Mouse (Mus musculus): ENCODE results near the gene Heatr5a. TPM values are rescaled to one million over a fixed set of nuclear protein-coding genes. Genes with fewer than 3 reads are reported as not detected.

Gene Heatr5a
- polyA plus RNA-seq, 1 experiment from 2014 or later = 7.9 TPM

- no peak for ATAC-seq (replicated peaks; ENCODE audit: extremely low read depth, insufficient read depth, low FRiP score)
- Histone ChIP-seq H3K4me3 (ENCODE audit: low read length) (no peak overlapping the region), H3K36me3 (ENCODE audit: control insufficient read depth, insufficient read depth) (peaks cover 2% of the 10 kb centered on the region; the same call in 1 of the 2 replicates), H3K4me1 (ENCODE audit: control insufficient read depth, insufficient read depth, low read length) (peaks cover 17% of the 10 kb centered on the region), H3K4me2 (ENCODE audit: low read depth, low read length) (no peak overlapping the region), H3K9me3 (replicated peaks; ENCODE audit: control insufficient read depth, low read length) (no peaks in the 10 kb centered on the region), H3K27me3 (ENCODE audit: control insufficient read depth, insufficient read depth, low read length) (no peaks in the 10 kb centered on the region), H3K27ac (ENCODE audit: low read length) (no peak overlapping the region), H3K9ac (ENCODE audit: low read length) (no peak overlapping the region)
- 81% methylated on average over 9 of the region's 9 CpGs for WGBS
Observed at GRCm38 (mm10) chr12:51967915-51968595, 3.1 kb downstream of the Heatr5a start.

- 79% methylated on average over 6 of the region's 6 CpGs for WGBS
- Histone ChIP-seq H3K4me1 (ENCODE audit: control insufficient read depth, insufficient read depth, low read length) (no peaks in the 10 kb centered on the region), H3K9me3 (replicated peaks; ENCODE audit: control insufficient read depth, low read length) (no peaks in the 10 kb centered on the region), H3K9ac (ENCODE audit: low read length) (no peak overlapping the region), H3K27me3 (ENCODE audit: control insufficient read depth, insufficient read depth, low read length) (no peaks in the 10 kb centered on the region), H3K27ac (ENCODE audit: low read length) (no peak overlapping the region), H3K4me3 (ENCODE audit: low read length) (no peak overlapping the region), H3K36me3 (ENCODE audit: control insufficient read depth, insufficient read depth) (peaks cover 15% of the 10 kb centered on the region), H3K4me2 (ENCODE audit: low read depth, low read length) (no peak overlapping the region)
- no peak for ATAC-seq (replicated peaks; ENCODE audit: extremely low read depth, insufficient read depth, low FRiP score)
Observed at GRCm38 (mm10) chr12:51957626-51958025, 13.5 kb downstream of the Heatr5a start.

- no peak overlapping the region for H3K9ac ChIP-seq (ENCODE audit: low read length)
- H3K4me2 ChIP-seq (ENCODE audit: low read depth, low read length) = no peak overlapping the region
- H3K4me1 ChIP-seq (ENCODE audit: control insufficient read depth, insufficient read depth, low read length) = no peaks in the 10 kb centered on the region
- H3K9me3 ChIP-seq (replicated peaks; ENCODE audit: control insufficient read depth, low read length) = no peaks in the 10 kb centered on the region
- no peak overlapping the region for H3K4me3 ChIP-seq (ENCODE audit: low read length)
- peaks cover 48% of the 10 kb centered on the region for H3K36me3 ChIP-seq (ENCODE audit: control insufficient read depth, insufficient read depth)
- no peaks in the 10 kb centered on the region for H3K27me3 ChIP-seq (ENCODE audit: control insufficient read depth, insufficient read depth, low read length)
- peak; percentile 41; the same call in 1 of the 2 replicates for ATAC-seq (replicated peaks; ENCODE audit: extremely low read depth, insufficient read depth, low FRiP score)
- no peak overlapping the region for H3K27ac ChIP-seq (ENCODE audit: low read length)
- WGBS = 52% methylated on average over 10 of the region's 10 CpGs
Observed at GRCm38 (mm10) chr12:51952309-51952708, 18.8 kb downstream of the Heatr5a start.

GRCm38 (mm10) chr12:51947498-51947945 lies 23.6 kb downstream of the Heatr5a start:
- no peak overlapping the region for H3K27ac ChIP-seq (ENCODE audit: low read length)
- H3K9ac ChIP-seq (ENCODE audit: low read length) = no peak overlapping the region
- no peaks in the 10 kb centered on the region for H3K4me1 ChIP-seq (ENCODE audit: control insufficient read depth, insufficient read depth, low read length)
- no peak overlapping the region for H3K4me2 ChIP-seq (ENCODE audit: low read depth, low read length)
- H3K27me3 ChIP-seq (ENCODE audit: control insufficient read depth, insufficient read depth, low read length) = no peaks in the 10 kb centered on the region
- H3K36me3 ChIP-seq (ENCODE audit: control insufficient read depth, insufficient read depth) = peaks cover 57% of the 10 kb centered on the region
- H3K9me3 ChIP-seq (replicated peaks; ENCODE audit: control insufficient read depth, low read length) = no peaks in the 10 kb centered on the region
- ATAC-seq (replicated peaks; ENCODE audit: extremely low read depth, insufficient read depth, low FRiP score) = peak; percentile 23; the same call in 1 of the 2 replicates
- WGBS = 76% methylated on average over 10 of the region's 10 CpGs
- no peak overlapping the region for H3K4me3 ChIP-seq (ENCODE audit: low read length)

GRCm38 (mm10) chr12:51945331-51945730 lies 25.8 kb downstream of the Heatr5a start:
- no peak overlapping the region for H3K4me3 ChIP-seq (ENCODE audit: low read length)
- 94% methylated on average over 9 of the region's 9 CpGs for WGBS
- H3K9me3 ChIP-seq (replicated peaks; ENCODE audit: control insufficient read depth, low read length) = no peaks in the 10 kb centered on the region
- ATAC-seq (replicated peaks; ENCODE audit: extremely low read depth, insufficient read depth, low FRiP score) = no peak
- no peak overlapping the region for H3K27ac ChIP-seq (ENCODE audit: low read length)
- H3K9ac ChIP-seq (ENCODE audit: low read length) = no peak overlapping the region
- peaks cover 42% of the 10 kb centered on the region for H3K36me3 ChIP-seq (ENCODE audit: control insufficient read depth, insufficient read depth)
- no peaks in the 10 kb centered on the region for H3K4me1 ChIP-seq (ENCODE audit: control insufficient read depth, insufficient read depth, low read length)
- H3K4me2 ChIP-seq (ENCODE audit: low read depth, low read length) = no peak overlapping the region
- H3K27me3 ChIP-seq (ENCODE audit: control insufficient read depth, insufficient read depth, low read length) = no peaks in the 10 kb centered on the region

GRCm38 (mm10) chr12:51939848-51940247 lies 31.3 kb downstream of the Heatr5a start:
- Histone ChIP-seq H3K4me2 (ENCODE audit: low read depth, low read length) (no peak overlapping the region), H3K4me3 (ENCODE audit: low read length) (no peak overlapping the region), H3K36me3 (ENCODE audit: control insufficient read depth, insufficient read depth) (peaks cover 24% of the 10 kb centered on the region), H3K9me3 (replicated peaks; ENCODE audit: control insufficient read depth, low read length) (no peaks in the 10 kb centered on the region), H3K4me1 (ENCODE audit: control insufficient read depth, insufficient read depth, low read length) (no peaks in the 10 kb centered on the region), H3K27me3 (ENCODE audit: control insufficient read depth, insufficient read depth, low read length) (no peaks in the 10 kb centered on the region), H3K27ac (ENCODE audit: low read length) (no peak overlapping the region), H3K9ac (ENCODE audit: low read length) (no peak overlapping the region)
- WGBS = 80% methylated on average over 4 of the region's 4 CpGs
- ATAC-seq (replicated peaks; ENCODE audit: extremely low read depth, insufficient read depth, low FRiP score) = no peak

GRCm38 (mm10) chr12:51937938-51938337 lies 33.2 kb downstream of the Heatr5a start:
- Histone ChIP-seq H3K9me3 (replicated peaks; ENCODE audit: control insufficient read depth, low read length) (no peaks in the 10 kb centered on the region), H3K9ac (ENCODE audit: low read length) (no peak overlapping the region), H3K4me2 (ENCODE audit: low read depth, low read length) (no peak overlapping the region), H3K27me3 (ENCODE audit: control insufficient read depth, insufficient read depth, low read length) (no peaks in the 10 kb centered on the region), H3K36me3 (ENCODE audit: control insufficient read depth, insufficient read depth) (peaks cover 21% of the 10 kb centered on the region; the same call in 1 of the 2 replicates), H3K4me1 (ENCODE audit: control insufficient read depth, insufficient read depth, low read length) (no peaks in the 10 kb centered on the region), H3K27ac (ENCODE audit: low read length) (no peak overlapping the region), H3K4me3 (ENCODE audit: low read length) (no peak overlapping the region)
- WGBS = 73% methylated on average over 6 of the region's 6 CpGs
- ATAC-seq (replicated peaks; ENCODE audit: extremely low read depth, insufficient read depth, low FRiP score) = no peak

GRCm38 (mm10) chr12:51929630-51930029 lies 41.5 kb downstream of the Heatr5a start:
- no peak overlapping the region for H3K9ac ChIP-seq (ENCODE audit: low read length)
- no peak for ATAC-seq (replicated peaks; ENCODE audit: extremely low read depth, insufficient read depth, low FRiP score)
- no peaks in the 10 kb centered on the region for H3K27me3 ChIP-seq (ENCODE audit: control insufficient read depth, insufficient read depth, low read length)
- H3K4me2 ChIP-seq (ENCODE audit: low read depth, low read length) = no peak overlapping the region
- 97% methylated on average over 2 of the region's 2 CpGs for WGBS
- H3K27ac ChIP-seq (ENCODE audit: low read length) = no peak overlapping the region
- peaks cover 13% of the 10 kb centered on the region for H3K36me3 ChIP-seq (ENCODE audit: control insufficient read depth, insufficient read depth)
- H3K9me3 ChIP-seq (replicated peaks; ENCODE audit: control insufficient read depth, low read length) = no peaks in the 10 kb centered on the region
- H3K4me1 ChIP-seq (ENCODE audit: control insufficient read depth, insufficient read depth, low read length) = no peaks in the 10 kb centered on the region
- no peak overlapping the region for H3K4me3 ChIP-seq (ENCODE audit: low read length)

GRCm38 (mm10) chr12:51917191-51917590 lies 53.9 kb downstream of the Heatr5a start:
- WGBS = 80% methylated on average over 2 of the region's 2 CpGs
- Histone ChIP-seq H3K4me2 (ENCODE audit: low read depth, low read length) (no peak overlapping the region), H3K9ac (ENCODE audit: low read length) (no peak overlapping the region), H3K27me3 (ENCODE audit: control insufficient read depth, insufficient read depth, low read length) (no peaks in the 10 kb centered on the region), H3K4me3 (ENCODE audit: low read length) (no peak overlapping the region), H3K9me3 (replicated peaks; ENCODE audit: control insufficient read depth, low read length) (no peaks in the 10 kb centered on the region; the same call in 1 of the 2 replicates), H3K27ac (ENCODE audit: low read length) (no peak overlapping the region), H3K36me3 (ENCODE audit: control insufficient read depth, insufficient read depth) (peaks cover 20% of the 10 kb centered on the region), H3K4me1 (ENCODE audit: control insufficient read depth, insufficient read depth, low read length) (no peaks in the 10 kb centered on the region)
- ATAC-seq (replicated peaks; ENCODE audit: extremely low read depth, insufficient read depth, low FRiP score) = no peak

Measured in heart, embryonic 16.5 days (tissue).